Mouse (Mus musculus) limb, embryonic 12.5 days (tissue): ENCODE measurements around the gene Hmg20a. TPM values are rescaled to one million over a fixed set of nuclear protein-coding genes. Genes with fewer than 3 reads are reported as not detected.
"Not testable (repeated sequence)": the region's sequence is repeated elsewhere in the genome, so short reads cannot be mapped to it uniquely, and the experiment has no call there.

Experiments used
- ATAC-seq: fragments of 200-750 bp; cut with Nextera tagmentation; 2 replicates; pipeline ENCODE4 v1.8.0; 2017; ENCODE audit warnings: low read depth, moderate TSS enrichment; ENCODE audit not compliant: insufficient number of reproducible peaks, insufficient read depth, low FRiP score, low TSS enrichment
- H3K27ac ChIP-seq: fragments of 300-500 bp; sonication (generic); 2 replicates; pipeline ENCODE4 v1.5.1; 2016; ENCODE audit warnings: mild to moderate bottlenecking, moderate library complexity
- H3K27me3 ChIP-seq: fragments of 300-500 bp; sonication (generic); 2 replicates; pipeline ENCODE4 v1.6.1; 2016; ENCODE audit warnings: mild to moderate bottlenecking, moderate library complexity
- H3K36me3 ChIP-seq: fragments of 300-500 bp; sonication (generic); 2 replicates; pipeline ENCODE4 v1.6.1; 2016; ENCODE audit warnings: mild to moderate bottlenecking, moderate library complexity
- H3K4me1 ChIP-seq: fragments of 300-500 bp; sonication (generic); replicated peaks from 2 replicates; pipeline ENCODE4 v1.6.1; 2016
- H3K4me2 ChIP-seq: fragments of 300-500 bp; sonication (generic); 2 replicates; pipeline ENCODE4 v1.6.1; 2016; ENCODE audit warnings: mild to moderate bottlenecking, moderate library complexity
- H3K4me3 ChIP-seq: fragments of 300-500 bp; sonication (generic); replicated peaks from 2 replicates; pipeline ENCODE4 v1.5.1; 2016; ENCODE audit warnings: mild to moderate bottlenecking
- H3K9ac ChIP-seq: fragments of 300-500 bp; sonication (generic); replicated peaks from 2 replicates; pipeline ENCODE4 v1.6.1; 2016; ENCODE audit warnings: mild to moderate bottlenecking, moderate library complexity
- H3K9me3 ChIP-seq: fragments of 300-500 bp; sonication (generic); 2 replicates; pipeline ENCODE4 v1.6.1; 2016; ENCODE audit warnings: mild to moderate bottlenecking, moderate library complexity
- whole genome bisulfite sequencing: fragments of 180-500 bp; shearing (Covaris S2); methylation state at CpG from one replicate; pipeline ENCODE4 v1.1.7; 2016; 5-methylcytosine and 5-hydroxymethylcytosine counted together
- polyA plus RNA-seq: library from polyadenylated mRNA; unstranded; fragments of >200 nt; fragmentation: Nextera tagmentation; extraction: Ambion mirVana; gene quantifications from 2 replicates; pipeline ENCODE4 v1.2.1, GENCODE M21; 2016

The Hmg20a gene
- polyA plus RNA-seq, 1 experiment from 2014 or later: 72.9 TPM

- H3K4me2 ChIP-seq: no peak overlapping the region; the same call in 1 of the 2 replicates
- 69% methylated on average over 4 of the region's 4 CpGs for whole genome bisulfite sequencing
- no peak overlapping the region for H3K4me3 ChIP-seq
Measured at GRCm38 (mm10) chr9:56415935-56416607, 2.3 kb upstream of the Hmg20a start.

DNA sequence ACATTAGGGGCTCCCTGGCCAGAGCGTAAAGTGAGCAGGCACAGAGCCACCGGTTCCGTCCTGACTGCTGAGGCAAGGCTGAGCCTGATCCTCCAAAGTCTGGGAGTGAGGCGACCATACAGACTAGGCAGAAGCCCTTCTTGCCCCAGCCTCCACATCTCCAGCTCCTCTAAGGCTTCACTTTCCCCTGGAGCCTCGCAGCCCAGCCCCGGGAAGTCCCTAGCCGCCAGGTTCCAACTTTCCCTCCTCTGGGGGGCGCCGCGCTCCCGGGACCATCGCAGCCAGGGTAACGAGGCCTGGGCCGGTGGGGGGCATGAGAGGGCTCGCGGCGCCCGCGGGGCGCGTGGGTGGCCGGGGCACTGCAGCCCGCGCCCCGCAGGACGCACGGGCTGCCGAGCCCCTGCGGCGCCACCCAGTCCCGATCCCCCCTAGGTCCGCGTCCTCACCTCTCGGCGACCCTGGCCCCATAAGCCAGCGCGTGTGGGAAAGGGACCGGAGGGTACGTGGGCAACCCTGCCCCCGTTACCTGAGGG is 928 bp upstream of the Hmg20a start:
- H3K27me3 ChIP-seq: no peaks in the 10 kb centered on the region
- H3K36me3 ChIP-seq: no peaks in the 10 kb centered on the region
- H3K9me3 ChIP-seq: no peaks in the 10 kb centered on the region
- peak overlapping the region; percentile 95 for H3K27ac ChIP-seq
- H3K4me3 ChIP-seq: peak overlapping the region; percentile 74
- 0% methylated on average over 39 of the region's 40 CpGs for WGBS
- H3K4me1 ChIP-seq: peaks cover 23% of the 10 kb centered on the region
- ATAC-seq: peak; percentile 60
- peak overlapping the region; percentile 67 for H3K4me2 ChIP-seq
- peak overlapping the region; percentile 86 for H3K9ac ChIP-seq

More at GRCm38 (mm10) chr9:56415935-56416607, 2.3 kb upstream of the Hmg20a start:
- Histone ChIP-seq H3K4me1 (peaks cover 20% of the 10 kb centered on the region), H3K9me3 (no peaks in the 10 kb centered on the region), H3K27me3 (no peaks in the 10 kb centered on the region), H3K27ac (no peak overlapping the region), H3K9ac (no peak overlapping the region), H3K36me3 (no peaks in the 10 kb centered on the region)
- ATAC-seq: no peak

DNA sequence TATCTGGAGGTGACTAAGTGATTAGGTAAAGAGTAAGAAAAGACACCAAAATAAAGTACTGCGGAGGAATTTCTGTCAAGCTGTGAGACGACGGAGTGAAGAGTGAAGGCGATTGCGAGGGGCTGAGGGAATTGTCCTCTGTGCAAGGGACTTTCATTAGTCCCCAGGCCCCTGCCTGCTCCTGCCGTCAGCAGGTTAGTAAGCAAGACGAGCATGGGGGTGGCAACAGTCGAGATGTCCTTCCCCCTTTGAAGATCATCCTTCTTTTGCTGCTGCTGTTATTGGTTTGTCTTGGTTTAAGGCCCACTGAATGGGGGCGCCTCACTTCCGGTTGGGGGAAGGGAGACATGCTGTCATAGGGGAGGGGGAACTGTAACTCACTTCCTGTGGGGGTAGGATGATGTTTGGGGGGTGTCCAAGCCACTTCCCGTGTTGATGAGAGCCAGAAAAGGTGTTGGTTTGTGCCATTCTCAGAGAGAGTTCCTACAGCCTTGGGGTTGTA is 380 bp downstream of the Hmg20a start:
- WGBS: under 1% methylated on average over 10 of the region's 11 CpGs
- Histone ChIP-seq H3K4me2 (peak overlapping the region; percentile 67), H3K9me3 (no peaks in the 10 kb centered on the region), H3K36me3 (no peaks in the 10 kb centered on the region), H3K9ac (peak overlapping the region; percentile 75), H3K27ac (peak overlapping the region; percentile 91), H3K4me1 (peaks cover 23% of the 10 kb centered on the region), H3K27me3 (no peaks in the 10 kb centered on the region), H3K4me3 (peak overlapping the region; percentile 74)
- ATAC-seq: peak; percentile 27; the same call in 1 of the 2 replicates

GRCm38 (mm10) chr9:56420236-56420635 is 1.8 kb downstream of the Hmg20a start:
- Histone ChIP-seq H3K36me3 (no peaks in the 10 kb centered on the region), H3K4me2 (peak overlapping the region; percentile 67; the same call in 1 of the 2 replicates), H3K27me3 (no peaks in the 10 kb centered on the region), H3K4me1 (peaks cover 23% of the 10 kb centered on the region), H3K9ac (no peak overlapping the region), H3K9me3 (no peaks in the 10 kb centered on the region), H3K4me3 (no peak overlapping the region), H3K27ac (no peak overlapping the region)
- WGBS: 100% methylated on average over 1 of the region's 1 CpGs
- ATAC-seq: no peak

DNA sequence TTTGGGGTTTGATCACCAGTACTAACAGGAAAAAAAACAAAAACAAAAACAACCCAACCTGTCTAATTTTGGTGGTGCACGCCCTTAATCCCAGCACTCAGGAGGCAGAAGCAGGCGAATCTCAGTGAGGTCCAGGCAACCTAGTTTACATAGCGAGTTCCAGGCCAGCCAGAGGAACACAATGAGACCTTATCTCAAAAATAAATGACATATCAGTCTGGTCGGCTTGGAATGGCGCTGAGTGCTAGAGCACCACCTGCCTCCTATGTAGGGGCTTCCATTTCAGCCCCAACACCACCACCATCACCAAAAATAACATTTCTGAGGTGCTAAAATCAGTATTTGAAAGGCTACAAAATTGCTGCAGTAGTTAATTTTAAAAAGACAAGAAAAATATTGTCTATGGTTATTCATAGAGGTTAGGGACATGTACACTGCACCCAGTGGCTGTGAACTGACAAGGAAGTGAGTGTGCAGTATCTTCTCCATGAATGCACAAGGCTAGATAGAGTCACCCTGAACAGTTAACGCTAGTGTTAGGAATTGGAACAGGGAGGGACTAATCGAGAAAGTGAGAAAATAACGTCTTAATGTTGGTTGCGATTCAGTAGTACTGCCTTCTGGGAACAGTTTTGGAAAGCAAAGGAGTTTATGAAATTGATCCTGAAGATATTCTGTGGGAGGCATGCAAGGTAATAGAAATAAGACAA is 2.6 kb downstream of the Hmg20a start:
- Histone ChIP-seq H3K4me2 (no peak overlapping the region), H3K9me3 (no peaks in the 10 kb centered on the region), H3K4me1 (peaks cover 23% of the 10 kb centered on the region), H3K4me3 (no peak overlapping the region), H3K27me3 (no peaks in the 10 kb centered on the region), H3K9ac (no peak overlapping the region), H3K36me3 (no peaks in the 10 kb centered on the region), H3K27ac (no peak overlapping the region)
- no peak for ATAC-seq
- 90% methylated on average over 9 of the region's 9 CpGs for WGBS

DNA sequence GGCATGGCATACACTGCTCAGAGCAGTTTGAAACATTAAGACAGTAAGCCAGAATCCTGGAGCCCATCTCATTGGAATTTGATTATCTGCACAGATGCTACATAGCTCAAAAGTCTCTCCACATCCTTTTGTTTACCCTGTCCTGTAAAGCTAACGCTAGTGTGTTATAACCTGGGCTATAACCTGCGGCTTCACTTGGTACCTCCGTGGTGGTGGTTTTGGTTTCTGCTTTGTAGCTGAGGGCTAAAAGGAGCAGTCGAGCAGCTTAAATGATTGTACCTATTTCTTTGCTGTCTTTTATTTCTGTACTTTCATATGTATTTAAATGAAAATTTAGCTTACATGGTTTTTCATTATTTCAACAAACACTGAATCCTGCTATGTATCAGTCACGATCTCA is 3.6 kb downstream of the Hmg20a start:
- Histone ChIP-seq H3K4me2 (no peak overlapping the region), H3K9ac (no peak overlapping the region), H3K27me3 (no peaks in the 10 kb centered on the region), H3K4me3 (no peak overlapping the region), H3K36me3 (no peaks in the 10 kb centered on the region), H3K4me1 (peaks cover 20% of the 10 kb centered on the region), H3K27ac (no peak overlapping the region), H3K9me3 (no peaks in the 10 kb centered on the region)
- ATAC-seq: no peak
- WGBS: 83% methylated on average over 5 of the region's 5 CpGs

GRCm38 (mm10) chr9:56424861-56425260 is 6.5 kb downstream of the Hmg20a start:
- WGBS: 84% methylated on average over 4 of the region's 4 CpGs
- ATAC-seq: no peak
- no peak overlapping the region for H3K9ac ChIP-seq
- H3K27ac ChIP-seq: no peak overlapping the region
- H3K4me1 ChIP-seq: peaks cover 11% of the 10 kb centered on the region
- H3K4me3 ChIP-seq: no peak overlapping the region
- no peak overlapping the region for H3K4me2 ChIP-seq
- H3K27me3 ChIP-seq: no peaks in the 10 kb centered on the region
- H3K9me3 ChIP-seq: no peaks in the 10 kb centered on the region
- H3K36me3 ChIP-seq: no peaks in the 10 kb centered on the region

DNA sequence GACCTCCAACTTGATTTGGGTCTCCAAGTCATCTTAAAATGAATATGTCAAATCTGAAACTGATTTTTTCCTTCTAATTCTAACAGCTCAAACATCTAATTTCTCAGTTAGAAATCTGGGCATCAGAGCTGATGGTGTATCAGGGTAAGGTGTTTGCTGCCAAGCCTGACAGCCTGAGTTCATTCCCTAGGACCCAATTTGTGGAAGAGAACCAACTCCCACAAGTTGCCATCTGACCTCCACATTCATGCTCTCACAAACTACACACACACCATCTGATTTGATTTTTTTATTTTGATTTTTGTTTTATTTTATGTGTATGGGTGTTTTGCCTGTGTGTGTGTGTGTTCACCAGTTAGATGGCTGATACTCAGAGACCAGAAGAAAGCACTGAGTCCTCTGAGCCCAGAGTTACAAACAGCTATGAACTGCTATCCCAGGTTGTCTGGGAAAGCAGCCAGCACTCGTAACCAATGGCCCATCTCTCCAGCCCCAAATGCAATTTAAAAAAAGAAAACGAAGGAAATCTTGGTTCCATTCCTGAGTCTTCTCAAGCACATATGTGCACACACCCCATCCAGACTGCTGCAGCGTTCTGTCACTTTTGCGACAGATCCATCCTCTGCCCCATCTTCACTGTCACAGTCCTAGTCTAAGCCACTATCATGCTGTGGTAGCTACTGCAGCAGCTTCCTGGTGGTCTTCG is 17.6 kb downstream of the Hmg20a start:
- ATAC-seq: no peak
- H3K27ac ChIP-seq: no peak overlapping the region
- no peak overlapping the region for H3K9ac ChIP-seq
- WGBS: 86% methylated on average over 5 of the region's 5 CpGs
- H3K4me3 ChIP-seq: no peak overlapping the region
- H3K4me2 ChIP-seq: no peak overlapping the region
- H3K36me3 ChIP-seq: no peaks in the 10 kb centered on the region; the same call in 1 of the 2 replicates
- H3K9me3 ChIP-seq: no peaks in the 10 kb centered on the region
- H3K4me1 ChIP-seq: no peaks in the 10 kb centered on the region
- no peaks in the 10 kb centered on the region for H3K27me3 ChIP-seq

DNA sequence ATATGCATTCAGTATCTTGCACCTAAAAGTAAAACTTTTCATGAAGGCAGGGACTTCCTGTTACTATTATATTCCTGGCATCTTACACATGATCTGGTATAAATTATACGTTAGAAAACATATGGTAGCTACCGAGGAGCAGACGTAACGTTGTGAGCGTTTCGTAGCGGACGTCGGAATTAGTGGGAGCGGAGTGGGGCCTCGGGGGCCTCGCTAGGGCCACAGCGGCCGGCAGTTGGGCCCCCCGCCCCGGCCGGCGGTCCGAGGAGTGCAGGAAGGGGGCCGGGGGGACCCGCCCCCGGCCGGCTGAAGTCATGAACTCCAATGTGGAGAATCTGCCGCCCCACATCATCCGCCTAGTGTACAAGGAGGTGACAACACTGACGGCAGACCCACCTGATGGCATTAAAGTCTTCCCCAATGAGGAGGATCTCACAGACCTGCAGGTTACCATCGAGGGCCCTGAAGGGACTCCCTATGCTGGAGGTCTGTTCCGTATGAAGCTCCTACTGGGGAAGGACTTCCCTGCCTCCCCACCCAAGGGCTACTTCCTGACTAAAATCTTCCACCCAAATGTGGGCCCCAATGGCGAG is 19.0 kb downstream of the Hmg20a start:
- not testable (repeated sequence) for ATAC-seq, H3K9ac ChIP-seq, H3K27ac ChIP-seq, H3K9me3 ChIP-seq, H3K4me1 ChIP-seq, H3K27me3 ChIP-seq, H3K4me3 ChIP-seq, H3K4me2 ChIP-seq, H3K36me3 ChIP-seq
- WGBS: 80% methylated on average over 29 of the region's 29 CpGs

DNA sequence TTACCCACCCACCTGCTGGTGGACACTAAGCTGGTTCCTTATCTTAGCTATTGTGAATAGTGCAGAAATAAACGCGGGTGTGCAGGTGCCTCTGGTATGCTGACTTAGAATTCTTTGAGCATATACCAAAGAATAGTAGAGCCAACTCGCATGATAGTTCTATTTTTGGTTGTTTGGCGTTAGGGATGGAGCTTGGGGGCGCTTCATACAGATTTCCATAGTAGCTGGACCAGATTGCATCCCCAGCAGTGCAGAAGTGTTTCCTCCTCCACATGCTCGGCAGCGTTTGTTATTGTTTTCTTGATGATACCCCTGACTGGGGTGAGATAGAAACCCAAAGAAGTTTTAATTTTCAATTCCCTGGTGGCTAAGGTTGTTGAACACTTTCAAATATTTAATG is 21.3 kb downstream of the Hmg20a start:
- Histone ChIP-seq H3K4me1 (no peaks in the 10 kb centered on the region), H3K9ac (no peak overlapping the region), H3K9me3 (no peaks in the 10 kb centered on the region), H3K4me3 (no peak overlapping the region), H3K27me3 (no peaks in the 10 kb centered on the region), H3K36me3 (no peaks in the 10 kb centered on the region; the same call in 1 of the 2 replicates), H3K4me2 (no peak overlapping the region), H3K27ac (no peak overlapping the region)
- WGBS: 88% methylated on average over 7 of the region's 7 CpGs
- no peak for ATAC-seq
